ENCODE assay signal across 24 mouse cellular contexts in the genomic region with DNA sequence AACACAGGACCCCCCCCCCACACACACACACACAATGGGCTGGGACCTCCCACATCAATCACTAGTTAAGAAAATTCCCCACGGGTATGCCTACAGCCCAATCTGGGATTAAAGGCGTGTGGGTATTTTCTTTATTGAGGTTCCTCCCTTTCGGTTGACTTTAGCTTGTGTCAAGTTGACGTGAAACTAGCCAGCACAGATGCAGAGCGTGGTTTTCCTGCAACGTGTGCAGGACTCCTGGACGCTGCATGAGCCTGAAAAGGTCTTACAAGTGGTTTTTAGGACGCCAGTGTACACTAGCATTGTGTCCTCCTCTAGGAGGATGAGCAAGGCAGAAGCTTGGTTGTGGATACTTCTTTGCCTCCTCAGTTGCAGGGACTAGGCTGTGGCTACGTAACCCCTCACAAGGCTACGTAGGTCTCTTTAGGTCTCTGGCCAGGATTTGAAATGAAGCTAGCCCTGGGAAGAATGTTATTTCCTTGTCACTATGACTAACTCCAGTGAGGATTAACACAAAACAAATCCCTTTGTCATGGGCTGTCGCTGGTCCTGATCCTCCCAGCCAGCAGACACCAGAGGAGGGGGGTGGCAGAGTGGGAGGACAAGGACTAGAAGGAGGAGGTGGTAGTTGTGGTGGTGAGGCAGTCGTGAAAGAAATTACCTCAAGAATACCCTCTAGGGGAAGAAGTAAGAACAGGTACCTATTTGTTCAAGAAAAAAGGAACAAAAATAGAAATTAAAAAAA. TPM values are rescaled to one million over a fixed set of nuclear protein-coding genes. Genes with fewer than 3 reads are reported as not detected.
DNase-seq lines count a peak whose midpoint lies in the region; ATAC-seq and TF ChIP-seq lines count a peak whose summit lies in the region.
"Had no signal": no experiment of that assay in that cellular context is flagged by ENCODE, and none has a peak within 500 bp of the region (broad histone marks: within the 10 kb centered on the region; RNA-seq: fewer than 3 reads in every experiment).

No protein-coding gene starts in this region.

- H3K27me3 ChIP-seq in E14TG2a.4 (ENCODE audit: insufficient read depth, low read length), result no peaks in the 10 kb centered on the region
- no peaks in the 10 kb centered on the region for H3K27me3 ChIP-seq in midbrain, embryonic 16.5 days (ENCODE audit: control insufficient read depth, insufficient read depth, low read depth, low read length)

- 47% methylated on average over 12 of the region's 12 CpGs for WGBS in midbrain, embryonic 16.5 days

- H3K9me3 ChIP-seq in E14TG2a.4 (ENCODE audit: low read length), result no peaks in the 10 kb centered on the region
- no peaks in the 10 kb centered on the region for H3K9me3 ChIP-seq in midbrain, embryonic 16.5 days (replicated peaks; ENCODE audit: control insufficient read depth, low read length, poor library complexity, severe bottlenecking)
- H3K9me3 ChIP-seq: liver, embryonic 15.5 days; midbrain, embryonic 12.5 days had no signal

- no peak overlapping the region for H3K4me2 ChIP-seq in midbrain, embryonic 16.5 days (ENCODE audit: low read length)
- H3K4me2 ChIP-seq: hindbrain, embryonic 14.5 days; limb, embryonic 12.5 days; liver, embryonic 15.5 days; lung, embryonic 14.5 days; midbrain, embryonic 12.5 days had no signal

- H3K9ac ChIP-seq in midbrain, embryonic 16.5 days (ENCODE audit: low read depth, low read length), result no peak overlapping the region
- H3K9ac ChIP-seq: forebrain, postnatal 0 days; hindbrain, embryonic 14.5 days; limb, embryonic 12.5 days; liver, embryonic 15.5 days; lung, embryonic 14.5 days; midbrain, embryonic 12.5 days had no signal

- 0 out of 2 replicates have a peak overlapping the region, but pooled peaks have one; percentile 8 for H3K4me3 ChIP-seq in E14TG2a.4 (replicated peaks; ENCODE audit: low read length)
- H3K4me3 ChIP-seq in midbrain, embryonic 16.5 days (ENCODE audit: low read depth, low read length), result no peak overlapping the region
- H3K4me3 ChIP-seq: erythroblast, embryonic 14.5 days; limb, embryonic 12.5 days; liver, embryonic 15.5 days; midbrain, embryonic 12.5 days had no signal

- DNase-seq in 416B (ENCODE audit: low read depth) (peak; percentile 67), R1 (ENCODE audit: low read depth, low spot score) (peak; percentile 69)
- DNase-seq in retina, embryonic 14.5 days (ENCODE audit: low spot score), result peak; percentile 6
- DNase-seq in urinary bladder, postnatal 36 days (ENCODE audit: low spot score in 2 of 2), result no peak
- DNase-seq in gastrocnemius, adult 18-20 months (ENCODE audit: low spot score), result no peak
- DNase-seq: adrenal gland, postnatal 36 days; cerebellum, adult 2 months; cerebellum, postnatal 14 days; forebrain, postnatal 0 days; gastrocnemius, postnatal 10 days; heart, postnatal 36 days; kidney, adult 11 months; kidney, postnatal 14 days; layer of hippocampus, adult 9-11 months; lung, embryonic 14.5 days; lung, postnatal 14 days had no signal

- no peak for TF ChIP-seq CTCF in E14TG2a.4 (conservative IDR thresholded peaks at IDR 0.05; ENCODE audit: low read length)

- ATAC-seq in midbrain, embryonic 16.5 days, result no peak
- ATAC-seq: forebrain, postnatal 0 days; inflammation-experienced regulatory T-cells, adult 6 months had no signal

- peaks cover 83% of the 10 kb centered on the region for H3K4me1 ChIP-seq in E14TG2a.4 (replicated peaks; ENCODE audit: low read depth, low read length)
- no peaks in the 10 kb centered on the region for H3K4me1 ChIP-seq in midbrain, embryonic 16.5 days (ENCODE audit: control insufficient read depth, insufficient read depth, low read length)
- H3K4me1 ChIP-seq: midbrain, embryonic 12.5 days had no signal

- no peak overlapping the region for H3K27ac ChIP-seq in midbrain, embryonic 16.5 days (ENCODE audit: low read length)
- H3K27ac ChIP-seq: hindbrain, embryonic 14.5 days; limb, embryonic 12.5 days; liver, embryonic 15.5 days; midbrain, embryonic 12.5 days had no signal

- H3K36me3 ChIP-seq in E14TG2a.4 (ENCODE audit: insufficient read depth, low read length), result no peaks in the 10 kb centered on the region
- no peaks in the 10 kb centered on the region for H3K36me3 ChIP-seq in midbrain, embryonic 16.5 days (ENCODE audit: control insufficient read depth, insufficient read depth, low read length)
- H3K36me3 ChIP-seq: limb, embryonic 12.5 days; liver, embryonic 15.5 days; midbrain, embryonic 12.5 days had no signal

RNA-seq across cellular contexts. Expression of gene Slc20a1, which starts 21.7 kb away (rescaled TPM):
- polyA plus RNA-seq in midbrain, embryonic 16.5 days (2015; fragmentation: Nextera tagmentation; extraction: Ambion mirVana), result 64.5 and 67.6 TPM in 2 replicates
- 10 to 100 TPM; 11.3 to 21.8 TPM for total RNA-seq in gastrocnemius, adult 18-20 months (2021)

RNA-seq across cellular contexts. Expression of gene Chchd5, which starts 47.3 kb away (rescaled TPM):
- 17.6 and 18.1 TPM in 2 replicates for polyA plus RNA-seq in midbrain, embryonic 16.5 days (2015; fragmentation: Nextera tagmentation; extraction: Ambion mirVana)
- total RNA-seq in gastrocnemius, adult 18-20 months (2021), result 10 to 100 TPM in 1 of 2 experiments, 1 to 10 TPM in 1; 7.1 to 12.5 TPM

Comparison
In these comparisons a context has a peak if more than half of its experiments do, and no peak if none do; other contexts are left out.
1. DNase-seq: peak in 416B (single experiment), R1 (single experiment) and retina, embryonic 14.5 days (single experiment); none in urinary bladder, postnatal 36 days (0 of 2) and gastrocnemius, adult 18-20 months (single experiment).